ENCODE assay signal across 15 mouse cellular contexts in genomic region chr11:12229411-12229810, GRCm38 (mm10).
DNase-seq lines count a peak whose midpoint lies in the region; ATAC-seq and TF ChIP-seq lines count a peak whose summit lies in the region.
"Had no signal": no experiment of that assay in that cellular context is flagged by ENCODE, and none has a peak within 500 bp of the region (broad histone marks: within the 10 kb centered on the region; RNA-seq: fewer than 3 reads in every experiment).

No protein-coding gene starts in this region.

- H3K27ac ChIP-seq in kidney, adult 2 months (ENCODE audit: insufficient read depth, low read depth, low read length), result no peak overlapping the region
- no peak overlapping the region for H3K27ac ChIP-seq in kidney, embryonic 14.5 days (ENCODE audit: low read depth, low read length)
- H3K27ac ChIP-seq in forebrain, embryonic 12.5 days, result no peak overlapping the region
- H3K27ac ChIP-seq: forebrain, embryonic 10.5 days; liver, embryonic 13.5 days had no signal

- H3K27me3 ChIP-seq in kidney, adult 2 months (replicated peaks; ENCODE audit: control insufficient read depth, insufficient read depth, low read length), result no peaks in the 10 kb centered on the region
- no peaks in the 10 kb centered on the region for H3K27me3 ChIP-seq in kidney, embryonic 14.5 days (ENCODE audit: control insufficient read depth, insufficient read depth, low read length)
- peaks cover 20% of the 10 kb centered on the region; the same call in 1 of the 2 replicates for H3K27me3 ChIP-seq in forebrain, embryonic 12.5 days

- H3K9me3 ChIP-seq in kidney, embryonic 14.5 days (ENCODE audit: control insufficient read depth, low read length), result no peaks in the 10 kb centered on the region
- no peaks in the 10 kb centered on the region for H3K9me3 ChIP-seq in forebrain, embryonic 12.5 days
- H3K9me3 ChIP-seq: forebrain, embryonic 10.5 days; G1E; liver, embryonic 13.5 days; megakaryocyte, embryonic 14.5 days had no signal

- no peak for TF ChIP-seq CTCF in kidney, adult 2 months (conservative IDR thresholded peaks at IDR 0.05; ENCODE audit: insufficient read depth, insufficient read length, low read depth, low read length)

- no peak overlapping the region for H3K4me2 ChIP-seq in kidney, embryonic 14.5 days (replicated peaks; ENCODE audit: low read depth, low read length)
- H3K4me2 ChIP-seq in forebrain, embryonic 12.5 days, result no peak overlapping the region
- H3K4me2 ChIP-seq: liver, embryonic 13.5 days had no signal

- 65% methylated on average over 7 of the region's 7 CpGs for WGBS in kidney, adult 2 months
- 74% methylated on average over 7 of the region's 7 CpGs for WGBS in kidney, embryonic 14.5 days
- WGBS in forebrain, embryonic 12.5 days, result 80% methylated on average over 7 of the region's 7 CpGs

- DNase-seq in kidney, adult 2 months, result peak; percentile 44
- peak; percentile 58 for DNase-seq in adrenal gland, postnatal 14 days
- peak; percentile 12 for DNase-seq in cerebellum, adult 11 months
- DNase-seq in heart, postnatal 14 days, result peak; percentile 5 to 7
- DNase-seq in thymus, postnatal 36 days, result no peak
- no peak for DNase-seq in embryo, embryonic 10.5 days (ENCODE audit: low spot score)
- DNase-seq: embryo, embryonic 11 days; gastrocnemius, postnatal 25 days; liver, embryonic 13.5 days; thymus, postnatal 4 days had no signal

- intact Hi-C loops in heart, postnatal 14 days (cut with DNase I), result no loop called here

- no peak for TF ChIP-seq POLR2A in kidney, adult 2 months (IDR thresholded peaks at IDR 0.05; ENCODE audit: low read depth, low read length)

- H3K36me3 ChIP-seq in kidney, adult 2 months (ENCODE audit: control insufficient read depth, insufficient read depth, low read length), result no peaks in the 10 kb centered on the region
- no peaks in the 10 kb centered on the region for H3K36me3 ChIP-seq in kidney, embryonic 14.5 days (ENCODE audit: control insufficient read depth, insufficient read depth, low read length)
- no peaks in the 10 kb centered on the region for H3K36me3 ChIP-seq in forebrain, embryonic 12.5 days (replicated peaks)
- H3K36me3 ChIP-seq: forebrain, embryonic 10.5 days; G1E; liver, embryonic 13.5 days had no signal

- H3K4me1 ChIP-seq in kidney, adult 2 months (ENCODE audit: control insufficient read depth, insufficient read depth, low read length), result peaks cover 3% of the 10 kb centered on the region; the same call in 1 of the 2 replicates
- H3K4me1 ChIP-seq in kidney, embryonic 14.5 days (ENCODE audit: control insufficient read depth, insufficient read depth, low read length), result no peaks in the 10 kb centered on the region
- 0 out of 2 replicates have a peak, but pooled peaks cover 4% of the 10 kb centered on the region for H3K4me1 ChIP-seq in forebrain, embryonic 12.5 days
- H3K4me1 ChIP-seq: forebrain, embryonic 10.5 days; liver, embryonic 13.5 days; megakaryocyte, embryonic 14.5 days had no signal

- H3K9ac ChIP-seq in kidney, embryonic 14.5 days (ENCODE audit: low read depth, low read length), result no peak overlapping the region
- no peak overlapping the region for H3K9ac ChIP-seq in forebrain, embryonic 12.5 days
- H3K9ac ChIP-seq: liver, embryonic 13.5 days had no signal

- no peak overlapping the region for H3K4me3 ChIP-seq in kidney, adult 2 months (ENCODE audit: insufficient read depth, low read depth, low read length)
- no peak overlapping the region for H3K4me3 ChIP-seq in kidney, embryonic 14.5 days (ENCODE audit: low read length)
- H3K4me3 ChIP-seq in forebrain, embryonic 12.5 days (replicated peaks), result no peak overlapping the region
- H3K4me3 ChIP-seq: forebrain, embryonic 10.5 days; liver, embryonic 13.5 days; megakaryocyte, embryonic 14.5 days had no signal

- ATAC-seq in kidney, embryonic 14.5 days (ENCODE audit: low FRiP score, low TSS enrichment), result no peak
- no peak for ATAC-seq in forebrain, embryonic 12.5 days (ENCODE audit: low FRiP score)

Comparison
In these comparisons a context has a peak if more than half of its experiments do, and no peak if none do; other contexts are left out.
1. DNase-seq: peak in kidney, adult 2 months (single experiment), adrenal gland, postnatal 14 days (single experiment), cerebellum, adult 11 months (single experiment) and heart, postnatal 14 days (2 of 2); none in thymus, postnatal 36 days (0 of 2) and embryo, embryonic 10.5 days (single experiment).